Mouse (Mus musculus) adrenal gland (tissue): ENCODE results near the gene Ppfibp2.

Source experiments
- intact Hi-C: fragments of 180-260 bp; cut with DNase I; formaldehyde crosslinking; loops from one replicate; pipeline ENCODE4 v1.15.1; 2025

The Ppfibp2 gene

DNA sequence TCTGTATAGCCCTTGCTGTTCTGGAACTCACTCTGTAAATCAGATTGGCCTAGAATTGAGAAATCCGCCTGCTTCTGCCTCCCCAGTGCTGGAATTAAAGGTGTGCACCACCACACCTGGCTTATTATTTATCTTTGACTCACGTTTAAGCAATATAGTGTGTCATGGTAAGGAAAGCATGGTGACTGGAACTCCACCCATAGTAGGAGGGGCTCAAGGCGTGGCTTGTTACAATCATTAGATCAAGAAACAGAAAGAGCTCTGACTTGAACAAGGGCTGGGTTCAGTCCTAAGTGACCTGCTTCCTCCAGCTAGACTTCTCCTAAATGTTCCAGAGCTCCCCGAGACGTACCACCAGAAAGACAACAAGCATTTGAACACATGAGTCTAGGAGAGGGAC is 105.6 kb downstream of the Ppfibp2 start:
- intact Hi-C loops: no loop called here

DNA sequence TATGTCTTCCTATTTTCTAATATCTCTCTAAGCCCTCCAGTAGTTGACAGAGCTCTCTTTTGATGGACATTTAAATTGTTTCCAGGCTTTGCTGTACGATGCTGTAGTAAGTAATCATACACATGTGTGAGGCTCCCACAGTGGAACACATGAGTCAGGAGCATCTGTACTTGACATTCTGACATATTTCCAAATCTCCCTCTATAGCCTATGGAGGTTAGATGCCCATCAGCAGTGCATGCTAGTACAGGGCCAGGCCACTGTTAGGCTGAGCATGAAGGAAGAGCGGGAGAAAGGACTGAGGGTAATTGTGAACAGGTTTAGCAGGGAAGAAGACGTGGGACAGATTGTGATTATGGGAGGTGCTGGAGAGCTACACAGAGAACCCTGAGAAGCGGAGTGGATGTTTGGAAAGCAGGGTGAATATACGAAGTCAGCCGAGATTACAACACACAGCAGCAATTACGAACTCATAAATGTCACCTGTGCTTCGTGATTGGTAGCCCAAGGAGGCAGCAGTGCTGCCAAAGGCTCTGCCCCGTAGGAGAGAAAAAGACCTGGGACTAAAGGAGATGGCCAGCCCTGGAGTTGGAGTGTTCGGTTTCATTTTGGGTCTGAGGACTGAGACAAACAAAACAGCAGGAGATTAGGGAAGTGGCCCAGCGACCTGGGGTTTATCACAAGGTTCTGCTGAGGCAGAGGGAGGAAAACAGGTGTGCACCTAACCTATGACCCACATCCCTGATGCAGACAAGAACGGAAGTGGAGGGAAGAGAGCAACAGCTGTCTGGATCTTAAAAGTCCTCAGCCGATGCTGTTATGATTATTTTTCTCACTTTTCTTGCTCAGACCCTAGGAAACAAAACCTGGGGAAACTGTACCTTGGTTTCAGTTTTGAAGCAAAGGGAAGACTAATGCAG is 107.7 kb downstream of the Ppfibp2 start:
- intact Hi-C loops: no loop called here

DNA sequence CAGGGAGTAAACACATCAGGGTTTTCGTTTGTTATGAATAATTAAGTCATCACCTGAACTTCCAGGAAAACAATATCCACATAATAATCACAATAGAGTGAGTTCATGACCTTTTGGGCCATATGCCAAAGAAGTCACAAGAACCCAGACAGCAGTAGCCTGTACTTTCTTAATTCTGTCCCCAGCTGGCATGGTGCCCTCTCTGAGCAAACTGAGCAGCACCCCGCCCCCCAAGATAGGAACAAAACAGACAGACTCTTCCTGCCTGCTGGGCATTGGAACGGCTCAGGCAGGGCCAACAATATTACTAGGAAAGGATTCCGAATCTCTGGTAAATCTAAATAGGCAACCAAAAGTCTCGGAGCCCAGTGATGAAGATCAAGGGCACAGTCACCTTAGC is 110.9 kb downstream of the Ppfibp2 start:
- intact Hi-C loops: loop anchor here (5.0 kb wide), 1 partner anchor 44 kb away; no protein-coding TSS in a partner anchor

DNA sequence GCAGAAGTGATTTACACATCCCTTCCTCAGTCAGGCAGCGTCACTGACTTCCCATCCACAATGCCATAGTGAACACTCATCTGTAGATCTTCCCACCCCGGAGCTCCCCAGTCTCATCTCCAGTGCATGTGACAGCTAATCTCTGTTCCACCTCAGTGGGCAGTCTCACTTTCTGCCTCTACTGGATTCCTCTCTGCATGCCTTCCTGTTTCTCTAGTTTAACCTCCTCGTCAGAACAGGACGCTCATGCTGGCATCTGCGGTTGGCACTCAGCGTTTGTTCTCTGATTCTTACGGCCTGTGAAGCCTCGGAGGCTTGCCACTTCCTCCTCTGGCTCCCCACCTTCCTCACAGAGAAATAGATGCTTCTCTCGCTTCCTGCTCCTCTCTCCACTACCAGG is 112.6 kb downstream of the Ppfibp2 start:
- intact Hi-C loops: loop anchor here (5.0 kb wide), 1 partner anchor 45 kb away; no protein-coding TSS in a partner anchor

- intact Hi-C loops: loop anchor here (5.0 kb wide), 1 partner anchor 46 kb away; no protein-coding TSS in a partner anchor
These were observed 113.6 kb downstream of the Ppfibp2 start for GRCm38 (mm10) chr7:107708491-107709112.

GRCm38 (mm10) chr7:107712743-107713142 is 117.7 kb downstream of the Ppfibp2 start:
- intact Hi-C loops: no loop called here

GRCm38 (mm10) chr7:107714067-107714466 is 119.1 kb downstream of the Ppfibp2 start:
- intact Hi-C loops: no loop called here

- intact Hi-C loops: no loop called here
These were observed 125.8 kb downstream of the Ppfibp2 start for GRCm38 (mm10) chr7:107720771-107721170.

GRCm38 (mm10) chr7:107722536-107722935 is 127.5 kb downstream of the Ppfibp2 start:
- intact Hi-C loops: no loop called here

DNA sequence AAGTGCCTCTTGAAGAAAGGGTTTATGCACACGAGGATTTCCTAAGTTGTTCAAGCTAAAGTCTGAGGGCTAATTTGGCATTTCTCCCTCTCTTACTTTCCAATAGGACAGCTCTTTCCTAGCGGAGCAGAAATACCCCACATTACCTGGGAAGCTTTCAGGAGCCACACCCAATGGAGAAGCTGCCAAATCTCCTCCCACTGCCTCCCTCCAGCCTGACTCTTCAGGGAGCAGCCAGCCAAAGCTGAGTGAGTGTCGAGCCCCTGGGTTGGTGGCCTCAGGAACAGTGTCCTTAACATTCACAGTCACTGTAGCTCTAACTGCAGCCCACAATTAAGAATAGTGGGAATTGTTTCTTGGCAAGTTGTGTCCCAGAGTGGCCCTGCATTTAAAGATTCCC is 132.5 kb downstream of the Ppfibp2 start:
- intact Hi-C loops: no loop called here

GRCm38 (mm10) chr7:107730587-107730986 is 135.6 kb downstream of the Ppfibp2 start:
- intact Hi-C loops: no loop called here

DNA sequence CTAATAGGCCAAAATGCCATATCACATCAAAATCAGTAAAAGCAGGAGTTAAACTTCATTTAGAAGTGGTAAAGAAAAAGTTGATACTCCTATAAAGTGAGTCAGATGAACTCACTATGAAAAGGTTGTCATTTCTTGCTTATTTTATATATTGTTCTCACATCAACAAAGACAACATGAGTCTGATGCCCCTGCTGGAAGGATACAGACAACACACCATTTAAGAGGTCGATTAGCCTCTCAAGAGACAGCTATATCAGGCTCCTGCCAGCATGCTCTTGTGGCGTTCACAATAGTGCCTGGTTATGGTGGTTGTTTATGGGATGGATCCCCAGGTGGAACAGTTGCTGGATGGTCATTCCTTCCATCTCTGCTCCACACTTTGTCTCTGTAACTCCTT is 138.2 kb downstream of the Ppfibp2 start:
- intact Hi-C loops: no loop called here

- intact Hi-C loops: no loop called here
These were observed 143.7 kb downstream of the Ppfibp2 start for GRCm38 (mm10) chr7:107738726-107739125.

- intact Hi-C loops: no loop called here
These were observed 148.0 kb downstream of the Ppfibp2 start for GRCm38 (mm10) chr7:107742963-107743465.

DNA sequence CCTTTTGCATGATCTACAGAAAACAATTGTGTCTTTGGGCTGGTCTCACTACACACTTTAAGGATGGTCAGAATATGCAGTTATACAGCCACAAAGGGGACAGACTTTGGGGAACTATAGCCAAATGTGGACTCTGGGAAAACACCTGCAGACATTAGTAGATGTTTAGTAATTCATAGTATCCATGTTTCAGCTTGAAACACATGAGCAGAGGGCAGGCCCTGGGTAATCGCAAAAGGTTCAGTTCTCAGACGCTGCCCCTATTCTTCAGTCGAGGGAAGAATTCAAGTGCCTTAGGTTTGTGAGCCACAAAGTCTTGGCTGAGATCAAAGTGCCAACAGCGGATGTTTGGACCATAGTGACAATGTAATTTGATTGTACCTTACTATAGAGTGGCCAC is 149.4 kb downstream of the Ppfibp2 start:
- intact Hi-C loops: no loop called here

DNA sequence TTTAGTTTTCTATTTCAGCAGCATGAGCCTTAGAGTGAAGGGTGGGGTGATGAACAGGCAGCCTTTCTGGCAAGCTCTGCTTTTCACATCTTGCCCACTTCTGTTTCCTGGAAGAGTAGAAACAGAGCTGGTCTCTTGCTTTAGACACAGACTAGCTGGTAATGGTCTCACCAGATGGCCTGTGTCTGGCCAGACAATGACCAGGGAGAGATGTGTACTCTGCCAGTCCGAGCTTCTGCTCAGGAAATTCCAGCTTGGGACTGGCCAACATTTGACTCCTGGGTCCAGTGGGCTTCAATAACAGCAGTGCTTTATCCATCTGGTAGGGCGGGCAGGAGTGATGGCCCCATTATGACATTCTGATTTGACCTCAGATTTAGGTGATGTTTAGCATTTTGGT is 150.1 kb downstream of the Ppfibp2 start:
- intact Hi-C loops: no loop called here

DNA sequence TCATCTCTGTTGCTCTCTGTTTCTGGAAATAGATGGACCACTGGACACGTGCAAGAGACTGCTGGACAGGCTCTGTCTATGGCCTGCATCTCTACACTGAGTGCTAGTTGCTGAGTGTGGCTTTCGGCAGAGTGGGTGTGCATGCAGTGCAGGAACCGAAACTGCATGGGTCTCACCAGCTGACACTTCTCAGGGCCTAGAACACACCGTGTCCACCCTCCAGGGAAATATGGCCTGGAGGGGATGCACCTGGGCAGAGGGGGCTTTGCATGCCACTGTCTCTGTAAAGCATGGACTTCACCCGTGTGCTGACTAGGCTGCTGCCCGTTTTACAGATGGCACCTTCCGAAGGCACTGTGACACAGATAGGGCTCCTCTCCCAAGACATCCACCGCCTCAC is 151.0 kb downstream of the Ppfibp2 start:
- intact Hi-C loops: no loop called here

- intact Hi-C loops: no loop called here
These were observed 152.5 kb downstream of the Ppfibp2 start for GRCm38 (mm10) chr7:107747476-107747875.

DNA sequence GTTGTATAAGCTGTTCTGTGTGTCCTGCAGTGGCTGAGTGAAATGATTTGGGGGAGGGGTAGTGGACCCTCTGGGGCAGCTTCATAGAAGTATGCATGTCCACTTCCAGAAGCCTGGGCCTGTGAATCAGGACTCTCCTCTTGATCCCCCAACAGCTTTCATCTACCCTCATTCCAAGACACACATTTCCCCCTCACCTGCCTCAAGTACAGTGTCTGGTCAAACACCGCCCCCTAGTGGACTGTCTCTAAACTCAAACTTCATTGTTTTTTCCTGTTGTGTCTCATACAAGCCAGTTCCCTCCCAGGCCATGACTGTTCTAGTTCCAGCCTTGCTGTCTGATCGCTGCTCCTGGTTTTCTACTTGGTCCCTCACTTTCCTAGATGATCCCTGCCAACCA is 152.9 kb downstream of the Ppfibp2 start:
- intact Hi-C loops: loop anchor here (2.0 kb wide), 1 partner anchor 87 kb away; no protein-coding TSS in a partner anchor

- intact Hi-C loops: loop anchor here (2.0 kb wide), 1 partner anchor 88 kb away; no protein-coding TSS in a partner anchor
These were observed 154.3 kb downstream of the Ppfibp2 start for GRCm38 (mm10) chr7:107749270-107749669.

- intact Hi-C loops: loop anchor here (2.0 kb wide), 1 partner anchor 89 kb away; no protein-coding TSS in a partner anchor
These were observed 154.7 kb downstream of the Ppfibp2 start for GRCm38 (mm10) chr7:107749721-107750120.

- intact Hi-C loops: no loop called here
These were observed 157.1 kb downstream of the Ppfibp2 start for GRCm38 (mm10) chr7:107752031-107752520.
